Mouse (Mus musculus): ENCODE results near the gene Nr6a1. TPM values are rescaled to one million over a fixed set of nuclear protein-coding genes. Genes with fewer than 3 reads are reported as not detected.

The Nr6a1 gene
- polyA plus RNA-seq, 1 experiment: 4.2 TPM

DNA sequence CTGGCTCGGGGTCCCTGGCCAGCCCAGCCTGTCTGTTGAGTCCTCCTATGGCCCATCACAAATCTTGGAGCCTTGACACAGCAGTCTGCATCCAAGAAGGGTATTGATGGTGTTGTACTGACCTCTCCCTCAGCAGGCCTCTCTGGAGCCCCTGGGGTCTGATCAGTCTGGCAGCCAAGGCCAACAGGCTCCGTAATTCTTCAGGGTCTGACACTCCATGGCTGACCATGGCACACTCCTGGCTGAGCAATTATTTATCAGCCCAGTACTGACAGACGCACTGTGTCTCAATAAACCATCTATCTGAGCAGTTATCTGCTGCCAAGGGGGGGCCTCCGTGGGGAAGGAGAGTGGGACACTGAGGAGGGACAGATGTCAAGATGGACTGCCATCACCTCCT, 222.5 kb downstream of the Nr6a1 start:
- DNase-seq: no peak
- Histone ChIP-seq H3K4me3 (ENCODE audit: control insufficient read depth, insufficient read depth, low read length) (no peak overlapping the region), H3K27me3 (ENCODE audit: control insufficient read depth, insufficient read depth, low read length) (no peaks in the 10 kb centered on the region; the same call in 1 of the 2 replicates), H3K27ac (ENCODE audit: control insufficient read depth, insufficient read depth, low read length) (no peak overlapping the region), H3K36me3 (ENCODE audit: control insufficient read depth, insufficient read depth, low read length) (no peaks in the 10 kb centered on the region), H3K4me1 (replicated peaks; ENCODE audit: control insufficient read depth, insufficient read depth, low read length) (no peaks in the 10 kb centered on the region)
- TF ChIP-seq CTCF (IDR thresholded peaks at IDR 0.05; ENCODE audit: borderline replicate concordance, control insufficient read depth, extremely low read depth, insufficient read depth, low read length, poor library complexity) (no peak), POLR2A (IDR thresholded peaks at IDR 0.05; ENCODE audit: control insufficient read depth, extremely low read depth, insufficient read depth, low read length, poor library complexity) (no peak)
- WGBS: 80% methylated on average over 4 of the region's 4 CpGs

- no peak overlapping the region for H3K4me3 ChIP-seq (ENCODE audit: control insufficient read depth, insufficient read depth, low read length)
- WGBS: 82% methylated on average over 9 of the region's 9 CpGs
Observed at GRCm38 (mm10) chr2:38704336-38704735, 223.2 kb downstream of the Nr6a1 start.

DNA sequence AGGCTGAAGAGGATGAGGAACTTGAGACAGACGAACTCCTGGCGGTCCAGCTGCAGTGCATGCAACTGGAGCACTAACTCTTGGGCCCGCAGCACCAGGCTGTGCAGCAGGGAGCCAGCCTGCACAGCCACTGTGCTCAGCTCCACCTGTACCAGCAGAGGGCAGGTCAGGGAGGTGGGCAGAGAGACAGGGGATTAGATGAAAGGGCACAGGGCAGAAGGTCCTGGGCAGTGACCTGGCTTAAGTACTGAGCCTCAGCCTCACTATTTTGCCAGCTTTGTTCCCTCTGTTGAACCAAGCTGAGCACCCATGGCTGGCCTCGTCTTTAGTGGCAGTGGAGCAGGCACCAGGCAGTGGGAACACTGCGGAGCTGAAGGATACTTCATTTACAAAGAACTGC, 227.3 kb downstream of the Nr6a1 start:
- no peaks in the 10 kb centered on the region for H3K36me3 ChIP-seq (ENCODE audit: control insufficient read depth, insufficient read depth, low read length)
- DNase-seq: no peak
- WGBS: 70% methylated on average over 5 of the region's 5 CpGs
- TF ChIP-seq POLR2A (IDR thresholded peaks at IDR 0.05; ENCODE audit: control insufficient read depth, extremely low read depth, insufficient read depth, low read length, poor library complexity) (no peak), CTCF (IDR thresholded peaks at IDR 0.05; ENCODE audit: borderline replicate concordance, control insufficient read depth, extremely low read depth, insufficient read depth, low read length, poor library complexity) (no peak)
- H3K27ac ChIP-seq (ENCODE audit: control insufficient read depth, insufficient read depth, low read length): no peak overlapping the region
- H3K4me3 ChIP-seq (ENCODE audit: control insufficient read depth, insufficient read depth, low read length): no peak overlapping the region
- H3K27me3 ChIP-seq (ENCODE audit: control insufficient read depth, insufficient read depth, low read length): no peaks in the 10 kb centered on the region
- H3K4me1 ChIP-seq (replicated peaks; ENCODE audit: control insufficient read depth, insufficient read depth, low read length): no peaks in the 10 kb centered on the region

More at GRCm38 (mm10) chr2:38704336-38704735, 223.2 kb downstream of the Nr6a1 start:
- H3K36me3 ChIP-seq (ENCODE audit: control insufficient read depth, insufficient read depth, low read length): no peaks in the 10 kb centered on the region
- DNase-seq: no peak
- H3K4me1 ChIP-seq (replicated peaks; ENCODE audit: control insufficient read depth, insufficient read depth, low read length): no peaks in the 10 kb centered on the region
- TF ChIP-seq POLR2A (IDR thresholded peaks at IDR 0.05; ENCODE audit: control insufficient read depth, extremely low read depth, insufficient read depth, low read length, poor library complexity) (no peak), CTCF (IDR thresholded peaks at IDR 0.05; ENCODE audit: borderline replicate concordance, control insufficient read depth, extremely low read depth, insufficient read depth, low read length, poor library complexity) (no peak)
- H3K27me3 ChIP-seq (ENCODE audit: control insufficient read depth, insufficient read depth, low read length): no peaks in the 10 kb centered on the region; the same call in 1 of the 2 replicates
- H3K27ac ChIP-seq (ENCODE audit: control insufficient read depth, insufficient read depth, low read length): no peak overlapping the region

GRCm38 (mm10) chr2:38698623-38699022, 228.9 kb downstream of the Nr6a1 start:
- 94% methylated on average over 5 of the region's 5 CpGs for WGBS
- TF ChIP-seq POLR2A (IDR thresholded peaks at IDR 0.05; ENCODE audit: control insufficient read depth, extremely low read depth, insufficient read depth, low read length, poor library complexity) (no peak), CTCF (IDR thresholded peaks at IDR 0.05; ENCODE audit: borderline replicate concordance, control insufficient read depth, extremely low read depth, insufficient read depth, low read length, poor library complexity) (no peak)
- no peak for DNase-seq
- Histone ChIP-seq H3K27me3 (ENCODE audit: control insufficient read depth, insufficient read depth, low read length) (no peaks in the 10 kb centered on the region), H3K36me3 (ENCODE audit: control insufficient read depth, insufficient read depth, low read length) (no peaks in the 10 kb centered on the region), H3K27ac (ENCODE audit: control insufficient read depth, insufficient read depth, low read length) (no peak overlapping the region), H3K4me3 (ENCODE audit: control insufficient read depth, insufficient read depth, low read length) (no peak overlapping the region), H3K4me1 (replicated peaks; ENCODE audit: control insufficient read depth, insufficient read depth, low read length) (no peaks in the 10 kb centered on the region)

GRCm38 (mm10) chr2:38697128-38698120, 230.1 kb downstream of the Nr6a1 start:
- H3K36me3 ChIP-seq (ENCODE audit: control insufficient read depth, insufficient read depth, low read length): no peaks in the 10 kb centered on the region
- whole genome bisulfite sequencing: 82% methylated on average over 27 of the region's 27 CpGs

GRCm38 (mm10) chr2:38695770-38696169, 231.7 kb downstream of the Nr6a1 start:
- H3K4me3 ChIP-seq (ENCODE audit: control insufficient read depth, insufficient read depth, low read length): no peak overlapping the region
- H3K27me3 ChIP-seq (ENCODE audit: control insufficient read depth, insufficient read depth, low read length): no peaks in the 10 kb centered on the region
- no peak for DNase-seq
- H3K36me3 ChIP-seq (ENCODE audit: control insufficient read depth, insufficient read depth, low read length): no peaks in the 10 kb centered on the region
- TF ChIP-seq CTCF (IDR thresholded peaks at IDR 0.05; ENCODE audit: borderline replicate concordance, control insufficient read depth, extremely low read depth, insufficient read depth, low read length, poor library complexity) (no peak), POLR2A (IDR thresholded peaks at IDR 0.05; ENCODE audit: control insufficient read depth, extremely low read depth, insufficient read depth, low read length, poor library complexity) (no peak)
- H3K4me1 ChIP-seq (replicated peaks; ENCODE audit: control insufficient read depth, insufficient read depth, low read length): no peaks in the 10 kb centered on the region
- 88% methylated on average over 9 of the region's 9 CpGs for WGBS
- no peak overlapping the region for H3K27ac ChIP-seq (ENCODE audit: control insufficient read depth, insufficient read depth, low read length)

More at GRCm38 (mm10) chr2:38697128-38698120, 230.1 kb downstream of the Nr6a1 start:
- H3K27ac ChIP-seq (ENCODE audit: control insufficient read depth, insufficient read depth, low read length): no peak overlapping the region
- no peak for DNase-seq
- H3K4me1 ChIP-seq (replicated peaks; ENCODE audit: control insufficient read depth, insufficient read depth, low read length): no peaks in the 10 kb centered on the region
- H3K27me3 ChIP-seq (ENCODE audit: control insufficient read depth, insufficient read depth, low read length): no peaks in the 10 kb centered on the region
- TF ChIP-seq CTCF (IDR thresholded peaks at IDR 0.05; ENCODE audit: borderline replicate concordance, control insufficient read depth, extremely low read depth, insufficient read depth, low read length, poor library complexity) (no peak), POLR2A (IDR thresholded peaks at IDR 0.05; ENCODE audit: control insufficient read depth, extremely low read depth, insufficient read depth, low read length, poor library complexity) (no peak)
- no peak overlapping the region for H3K4me3 ChIP-seq (ENCODE audit: control insufficient read depth, insufficient read depth, low read length)
